17 mouse cellular contexts compared by ENCODE assay signal in genomic region chr17:66801831-66802687, GRCm38 (mm10).
DNase-seq lines count a peak whose midpoint lies in the region; ATAC-seq lines count a peak whose summit lies in the region.
"Had no signal": no experiment of that assay in that cellular context is flagged by ENCODE, and none has a peak within 500 bp of the region (broad histone marks: within the 10 kb centered on the region; RNA-seq: fewer than 3 reads in every experiment).

No protein-coding gene starts in this region.

- H3K27me3 ChIP-seq in midbrain, embryonic 12.5 days: no peaks in the 10 kb centered on the region
- H3K27me3 ChIP-seq in midbrain, embryonic 16.5 days (ENCODE audit: control insufficient read depth, insufficient read depth, low read depth, low read length): no peaks in the 10 kb centered on the region
- no peaks in the 10 kb centered on the region for H3K27me3 ChIP-seq in forebrain, embryonic 15.5 days
- no peaks in the 10 kb centered on the region for H3K27me3 ChIP-seq in midbrain, embryonic 15.5 days (replicated peaks)
- H3K27me3 ChIP-seq: liver, embryonic 12.5 days; lung, embryonic 15.5 days had no signal

- H3K27ac ChIP-seq in midbrain, embryonic 12.5 days (replicated peaks): no peak overlapping the region
- no peak overlapping the region for H3K27ac ChIP-seq in midbrain, embryonic 16.5 days (ENCODE audit: low read length)
- H3K27ac ChIP-seq in forebrain, embryonic 15.5 days (replicated peaks): 0 out of 2 replicates have a peak overlapping the region, but pooled peaks have one; percentile 39
- no peak overlapping the region for H3K27ac ChIP-seq in midbrain, embryonic 15.5 days
- H3K27ac ChIP-seq: liver, embryonic 12.5 days; lung, embryonic 15.5 days had no signal

- DNase-seq in heart, adult 11 months: peak; percentile 85
- no peak for DNase-seq in heart, postnatal 14 days
- DNase-seq in left cerebral cortex, postnatal 36 days (ENCODE audit: low spot score in 2 of 2): no peak
- DNase-seq: adrenal gland, postnatal 36 days; embryo, embryonic 11 days; kidney, adult 9 months had no signal

- 0 out of 2 replicates have a peak, but pooled peaks have one; percentile 54 for ATAC-seq in midbrain, embryonic 12.5 days (ENCODE audit: low FRiP score, low read depth)
- ATAC-seq in midbrain, embryonic 16.5 days: no peak
- peak; percentile 53; the same call in 1 of the 2 replicates for ATAC-seq in forebrain, embryonic 15.5 days (replicated peaks)
- 0 out of 2 replicates have a peak, but pooled peaks have one; percentile 48 for ATAC-seq in midbrain, embryonic 15.5 days (replicated peaks)
- no peak for ATAC-seq in erythroblast, adult 5-6 weeks (replicated peaks; ENCODE audit: low FRiP score, poor library complexity, severe bottlenecking)
- ATAC-seq: CD4-positive, CD25-positive, alpha-beta regulatory T cell, adult 4 months; inflammation-experienced regulatory T-cells, adult 6 months; liver, embryonic 12.5 days had no signal

- intact Hi-C loops in heart, postnatal 14 days (cut with DNase I): no loop called here
- intact Hi-C loops in left cerebral cortex, postnatal 36 days (cut with DNase I): no loop called here

- H3K4me3 ChIP-seq in midbrain, embryonic 12.5 days: no peak overlapping the region
- no peak overlapping the region for H3K4me3 ChIP-seq in midbrain, embryonic 16.5 days (ENCODE audit: low read depth, low read length)
- H3K4me3 ChIP-seq in forebrain, embryonic 15.5 days: no peak overlapping the region
- H3K4me3 ChIP-seq in midbrain, embryonic 15.5 days: no peak overlapping the region
- H3K4me3 ChIP-seq: erythroblast, embryonic 14.5 days; liver, embryonic 12.5 days; lung, embryonic 15.5 days had no signal

- WGBS in midbrain, embryonic 12.5 days: 45% methylated on average over 9 of the region's 10 CpGs
- 36% methylated on average over 10 of the region's 10 CpGs for WGBS in midbrain, embryonic 16.5 days
- whole genome bisulfite sequencing in forebrain, embryonic 15.5 days: 20% methylated on average over 10 of the region's 10 CpGs
- 37% methylated on average over 10 of the region's 10 CpGs for WGBS in midbrain, embryonic 15.5 days

- H3K4me2 ChIP-seq in midbrain, embryonic 12.5 days (replicated peaks): no peak overlapping the region
- H3K4me2 ChIP-seq in midbrain, embryonic 16.5 days (ENCODE audit: low read length): no peak overlapping the region
- H3K4me2 ChIP-seq in forebrain, embryonic 15.5 days (replicated peaks): no peak overlapping the region
- no peak overlapping the region for H3K4me2 ChIP-seq in midbrain, embryonic 15.5 days
- H3K4me2 ChIP-seq: heart, embryonic 11.5 days; liver, embryonic 12.5 days; lung, embryonic 15.5 days had no signal

- no peak overlapping the region for H3K9ac ChIP-seq in midbrain, embryonic 12.5 days (replicated peaks)
- H3K9ac ChIP-seq in midbrain, embryonic 16.5 days (ENCODE audit: low read depth, low read length): no peak overlapping the region
- no peak overlapping the region for H3K9ac ChIP-seq in forebrain, embryonic 15.5 days (replicated peaks)
- no peak overlapping the region for H3K9ac ChIP-seq in midbrain, embryonic 15.5 days
- H3K9ac ChIP-seq: liver, embryonic 12.5 days; lung, embryonic 15.5 days had no signal

- H3K9me3 ChIP-seq in midbrain, embryonic 12.5 days: no peaks in the 10 kb centered on the region
- no peaks in the 10 kb centered on the region for H3K9me3 ChIP-seq in midbrain, embryonic 16.5 days (replicated peaks; ENCODE audit: control insufficient read depth, low read length, poor library complexity, severe bottlenecking)
- no peaks in the 10 kb centered on the region for H3K9me3 ChIP-seq in forebrain, embryonic 15.5 days
- H3K9me3 ChIP-seq in midbrain, embryonic 15.5 days: no peaks in the 10 kb centered on the region
- H3K9me3 ChIP-seq: liver, embryonic 12.5 days; lung, embryonic 15.5 days had no signal

- H3K36me3 ChIP-seq in midbrain, embryonic 12.5 days: no peaks in the 10 kb centered on the region
- H3K36me3 ChIP-seq in midbrain, embryonic 16.5 days (ENCODE audit: control insufficient read depth, insufficient read depth, low read length): no peaks in the 10 kb centered on the region
- H3K36me3 ChIP-seq in forebrain, embryonic 15.5 days: no peaks in the 10 kb centered on the region
- no peaks in the 10 kb centered on the region for H3K36me3 ChIP-seq in midbrain, embryonic 15.5 days (replicated peaks)
- H3K36me3 ChIP-seq: liver, embryonic 12.5 days; lung, embryonic 15.5 days had no signal

- peaks cover 6% of the 10 kb centered on the region for H3K4me1 ChIP-seq in midbrain, embryonic 12.5 days
- H3K4me1 ChIP-seq in midbrain, embryonic 16.5 days (ENCODE audit: control insufficient read depth, insufficient read depth, low read length): peaks cover 12% of the 10 kb centered on the region
- H3K4me1 ChIP-seq in forebrain, embryonic 15.5 days: peaks cover 4% of the 10 kb centered on the region
- H3K4me1 ChIP-seq in midbrain, embryonic 15.5 days: peaks cover 14% of the 10 kb centered on the region
- H3K4me1 ChIP-seq: liver, embryonic 12.5 days had no signal

Comparison
In these comparisons a context has a peak if more than half of its experiments do, and no peak if none do; other contexts are left out.
1. ATAC-seq: peak in midbrain, embryonic 12.5 days (single experiment), forebrain, embryonic 15.5 days (single experiment) and midbrain, embryonic 15.5 days (single experiment); none in midbrain, embryonic 16.5 days (single experiment) and erythroblast, adult 5-6 weeks (single experiment).